Mouse (Mus musculus) brain, embryonic 14.5 days (tissue): ENCODE measurements at regions not wholly inside any gene's neighbourhood (a gene's known extent, or its start where the extent isn't known, plus 50 kb on each side); places are given as distances from the start of the nearest gene placed in this dataset.

Experiments
- CTCF ChIP-seq: fragments of 200-500 bp; IDR thresholded peaks from 2 replicates; pipeline ENCODE4 v1.5.1; 2012; ENCODE audit warnings: inconsistent platforms, mild to moderate bottlenecking, moderate library complexity, borderline replicate concordance; ENCODE audit not compliant: insufficient read depth, insufficient read length; ENCODE audit errors: extremely low read depth
- POLR2A ChIP-seq: fragments of 200-500 bp; IDR thresholded peaks from 2 replicates; pipeline ENCODE4 v1.6.1; 2012; ENCODE audit warnings: mild to moderate bottlenecking, inconsistent platforms, borderline replicate concordance; ENCODE audit not compliant: poor library complexity, insufficient read depth, insufficient read length, severe bottlenecking; ENCODE audit errors: extremely low read depth

GRCm38 (mm10) chr4:82234443-82234842 lies 471.1 kb downstream of the Nfib start:
- no peak for TF ChIP-seq POLR2A
- TF ChIP-seq CTCF = no peak
